Mouse (Mus musculus) leukemia stem cell, adult 10-12 weeks (primary cell): ENCODE measurements around the gene Gsdmc3. TPM values are rescaled to one million over a fixed set of nuclear protein-coding genes. Genes with fewer than 3 reads are reported as not detected.

Experiments used
- polyA plus RNA-seq: library from polyadenylated mRNA; stranded (reverse); fragments of >175 nt; gene quantifications from 2 replicates; pipeline ENCODE4 v1.2.3, GENCODE M21; 2012; ENCODE audit warnings: low replicate concordance

Gsdmc3 gene
- polyA plus RNA-seq, result not detected in 2 replicates

GRCm38 (mm10) chr15:63878458-63878857 is at the start of gene Gsdmc3:
TSS of gene Gsdmc3 (minus strand) at chr15:63878558.

GRCm38 (mm10) chr15:63912197-63912596 is 33.8 kb upstream of the Gsdmc3 start, which contains the start of gene Gsdmc4:
TSS of gene Gsdmc4 (minus strand) at chr15:63912297.

Other genes with a start within 250 kb of the Gsdmc3 start
- gene Gsdmc2, start 33.4 kb downstream of the Gsdmc3 start, polyA plus RNA-seq, result not detected in 2 replicates
- not detected in 2 replicates for gene Gsdmc4, start 33.7 kb upstream of the Gsdmc3 start, polyA plus RNA-seq
- gene Fam49b, start 181.9 kb upstream of the Gsdmc3 start, polyA plus RNA-seq, result 21.5 and 38.5 TPM in 2 replicates